Mouse (Mus musculus) heart, adult 2 months (tissue): Measurements from ENCODE around the gene Sult6b2. TPM values are rescaled to one million over a fixed set of nuclear protein-coding genes. Genes with fewer than 3 reads are reported as not detected.

Experiments used
- DNase-seq, 2 experiments: peaks; one replicate each; pipeline ENCODE4 v3.0.0; 2021
- H3K27ac ChIP-seq: fragments of 200-600 bp; 2 replicates; pipeline ENCODE4 v1.8.1; 2022
- H3K27me3 ChIP-seq: fragments of 200-500 bp; 2 replicates; pipeline ENCODE4 v1.6.1; 2012; ENCODE audit warnings: mild to moderate bottlenecking, low read length, inconsistent platforms, mixed read lengths; ENCODE audit not compliant: control insufficient read depth, insufficient read depth
- H3K36me3 ChIP-seq: fragments of 200-500 bp; 2 replicates; pipeline ENCODE4 v1.6.1; 2012; ENCODE audit warnings: low read length, inconsistent platforms; ENCODE audit not compliant: control insufficient read depth, insufficient read depth
- H3K4me1 ChIP-seq: fragments of 200-500 bp; 2 replicates; pipeline ENCODE4 v1.6.1; 2011; ENCODE audit warnings: low read length; ENCODE audit not compliant: control insufficient read depth, insufficient read depth
- H3K4me3 ChIP-seq: fragments of 200-600 bp; 2 replicates; pipeline ENCODE4 v1.8.1; 2022
- H3K79me2 ChIP-seq: fragments of 200-500 bp; replicated peaks from 2 replicates; pipeline ENCODE4 v1.6.1; 2012; ENCODE audit warnings: mild to moderate bottlenecking, inconsistent platforms, low read length, moderate library complexity, mixed read lengths; ENCODE audit not compliant: control insufficient read depth, insufficient read depth
- H3K9ac ChIP-seq: fragments of 200-500 bp; 2 replicates; pipeline ENCODE4 v1.6.1; 2012; ENCODE audit warnings: low read depth, mild to moderate bottlenecking, control low read depth, inconsistent platforms, low read length, mixed read lengths
- CTCF ChIP-seq: fragments of 200-600 bp; IDR thresholded peaks from 2 replicates; pipeline ENCODE4 v1.8.1; 2022; ENCODE audit warnings: antibody characterized with exemption, mild to moderate bottlenecking, moderate library complexity
- EP300 ChIP-seq: fragments of 200-500 bp; IDR thresholded peaks from 2 replicates; pipeline ENCODE4 v1.6.1; 2011; ENCODE audit warnings: low read depth, low read length, control low read depth; ENCODE audit not compliant: insufficient read depth
- POLR2A ChIP-seq: fragments of 200-500 bp; IDR thresholded peaks from 2 replicates; pipeline ENCODE4 v1.6.1; 2011; ENCODE audit warnings: mild to moderate bottlenecking, low read depth, low read length, control low read depth; ENCODE audit not compliant: insufficient read depth
- WGBS: fragments of 180-500 bp; shearing (Covaris S2); methylation state at CpG from one replicate; pipeline ENCODE4 v1.1.7; 2018; 5-methylcytosine and 5-hydroxymethylcytosine counted together
- intact Hi-C: fragments of 180-260 bp; cut with DNase I; formaldehyde crosslinking; loops from one replicate; pipeline ENCODE4 v1.15.1; 2025
- polyA plus RNA-seq: library from polyadenylated mRNA; depleted of rRNA; stranded (reverse); fragments of >200 nt; gene quantifications from 2 replicates; pipeline ENCODE4 v1.2.3, GENCODE M21; 2012
- total RNA-seq, 2 experiments: library from RNA; stranded (reverse); gene quantifications; 2 replicates each; pipeline ENCODE4 v1.2.3; 2021

Gene Sult6b2
- total and polyA plus RNA-seq, 3 experiments = 0.12 TPM; not detected in 2

DNA sequence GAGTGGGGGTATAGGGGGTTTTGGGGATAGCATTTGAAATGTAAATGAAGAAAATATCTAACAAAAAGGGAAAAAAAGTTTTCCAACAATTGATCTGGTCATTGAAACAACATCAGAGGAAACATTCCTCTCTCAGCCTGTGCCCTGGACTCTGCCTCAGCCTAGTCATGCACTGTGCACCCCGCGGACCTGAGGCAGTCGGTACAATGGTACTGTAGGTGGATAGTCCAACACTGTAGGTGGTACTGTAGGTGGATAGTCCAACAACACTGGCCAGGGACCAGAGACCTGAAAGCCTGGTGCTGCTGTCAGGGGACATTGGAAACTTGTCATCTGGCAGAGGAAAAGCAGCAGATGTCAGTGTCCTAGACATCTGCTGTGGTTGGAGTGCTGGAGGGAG lies 34.4 kb downstream of the Sult6b2 start:
- no peaks in the 10 kb centered on the region for H3K36me3 ChIP-seq
- no peaks in the 10 kb centered on the region for H3K79me2 ChIP-seq
- no peak for TF ChIP-seq EP300
- TF ChIP-seq CTCF = no peak
- TF ChIP-seq POLR2A = no peak
- no peaks in the 10 kb centered on the region for H3K4me1 ChIP-seq
- no peak overlapping the region for H3K9ac ChIP-seq
- H3K27ac ChIP-seq = no peak overlapping the region
- no peak overlapping the region for H3K4me3 ChIP-seq
- intact Hi-C loops = loop anchor here (10.0 kb wide), 1 partner anchor 405 kb away; no protein-coding TSS in a partner anchor
- DNase-seq = no peak
- 87% methylated on average over 3 of the region's 3 CpGs for WGBS
- no peaks in the 10 kb centered on the region for H3K27me3 ChIP-seq

DNA sequence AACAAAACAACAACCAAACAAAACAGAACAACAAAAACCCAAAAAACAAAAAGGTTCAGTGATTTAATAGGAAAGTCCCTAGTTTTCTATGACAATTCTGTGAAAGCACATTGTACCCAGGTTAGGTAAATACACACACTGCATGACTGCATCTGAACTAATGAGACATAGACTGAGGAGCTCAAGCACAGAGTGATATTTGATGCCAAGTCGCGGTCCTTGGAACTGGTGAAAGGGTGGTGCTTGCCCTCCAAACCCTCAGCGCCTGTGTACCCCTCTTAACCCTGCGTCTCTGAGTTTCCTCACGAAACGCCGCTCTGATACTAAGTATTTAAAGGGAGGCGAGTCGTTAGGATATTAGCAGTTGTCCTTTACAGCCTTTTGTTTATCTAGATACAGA lies 37.0 kb downstream of the Sult6b2 start:
- Histone ChIP-seq H3K4me3 (no peak overlapping the region), H3K27ac (no peak overlapping the region), H3K79me2 (no peaks in the 10 kb centered on the region; the same call in 1 of the 2 replicates), H3K27me3 (no peaks in the 10 kb centered on the region), H3K9ac (no peak overlapping the region), H3K4me1 (no peaks in the 10 kb centered on the region), H3K36me3 (no peaks in the 10 kb centered on the region)
- no peak for TF ChIP-seq EP300
- TF ChIP-seq CTCF = no peak
- no peak for TF ChIP-seq POLR2A
- no peak for DNase-seq
- 93% methylated on average over 9 of the region's 9 CpGs for WGBS
- intact Hi-C loops = no loop called here

- intact Hi-C loops = no loop called here
Observed at GRCm38 (mm10) chr6:142764933-142765332, 39.4 kb downstream of the Sult6b2 start.

DNA sequence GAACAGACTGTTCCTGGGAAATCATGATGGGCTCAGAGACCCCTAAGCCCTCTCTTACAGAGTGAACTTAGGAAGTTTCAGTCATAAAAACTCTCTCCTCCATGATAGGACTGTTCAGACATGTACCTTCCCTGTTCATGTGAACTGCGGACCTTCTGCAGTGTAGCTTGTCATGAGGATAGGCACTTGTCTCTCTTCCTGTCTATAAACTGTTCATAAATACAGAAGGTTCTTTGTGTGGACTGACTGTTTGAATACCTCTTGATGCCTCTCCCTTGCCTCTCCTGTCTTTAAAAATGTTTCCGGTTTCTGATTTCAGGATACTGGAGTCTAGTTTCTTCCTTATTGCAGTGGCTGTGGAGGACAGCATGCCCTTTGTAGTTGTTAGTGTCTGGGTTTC lies 44.7 kb downstream of the Sult6b2 start:
- Histone ChIP-seq H3K79me2 (peaks cover 2% of the 10 kb centered on the region), H3K27me3 (no peaks in the 10 kb centered on the region), H3K4me1 (peaks cover 2% of the 10 kb centered on the region), H3K27ac (no peak overlapping the region), H3K4me3 (no peak overlapping the region), H3K9ac (no peak overlapping the region), H3K36me3 (no peaks in the 10 kb centered on the region; the same call in 1 of the 2 replicates)
- intact Hi-C loops = loop anchor here (5.0 kb wide), 1 partner anchor 412 kb away; the partner anchor contains the start of gene Pyroxd1
- 76% methylated on average over 2 of the region's 2 CpGs for WGBS
- DNase-seq = no peak
- TF ChIP-seq POLR2A (no peak), EP300 (no peak), CTCF (no peak)

More at GRCm38 (mm10) chr6:142764933-142765332, 39.4 kb downstream of the Sult6b2 start:
- Histone ChIP-seq H3K4me3 (no peak overlapping the region), H3K4me1 (no peaks in the 10 kb centered on the region), H3K9ac (no peak overlapping the region), H3K27ac (no peak overlapping the region), H3K36me3 (no peaks in the 10 kb centered on the region), H3K27me3 (no peaks in the 10 kb centered on the region), H3K79me2 (no peaks in the 10 kb centered on the region; the same call in 1 of the 2 replicates)
- DNase-seq = no peak
- TF ChIP-seq CTCF (no peak), EP300 (no peak), POLR2A (no peak)
- WGBS = 92% methylated on average over 2 of the region's 2 CpGs

DNA sequence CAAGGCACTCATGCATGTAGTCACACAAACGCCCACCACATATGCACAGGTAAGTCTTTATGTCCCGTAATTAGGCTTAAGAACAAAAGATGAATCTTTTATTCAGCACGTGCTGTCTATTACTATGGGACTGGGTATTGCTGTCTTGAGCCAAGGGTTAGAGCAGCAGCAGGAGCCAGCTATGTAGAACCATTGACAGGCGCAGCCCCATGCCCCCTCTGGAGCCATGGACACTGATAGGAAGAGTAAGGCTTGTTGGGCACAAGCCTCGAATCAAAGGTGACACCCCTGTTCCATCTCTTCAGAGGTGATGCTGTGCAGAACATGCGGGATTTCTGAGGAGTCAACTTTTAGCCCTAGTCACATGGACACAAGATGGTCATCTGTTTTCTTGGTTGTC lies 45.7 kb downstream of the Sult6b2 start:
- Histone ChIP-seq H3K27ac (no peak overlapping the region), H3K79me2 (peaks cover 2% of the 10 kb centered on the region), H3K9ac (no peak overlapping the region), H3K27me3 (no peaks in the 10 kb centered on the region), H3K36me3 (no peaks in the 10 kb centered on the region; the same call in 1 of the 2 replicates), H3K4me1 (peaks cover 2% of the 10 kb centered on the region), H3K4me3 (no peak overlapping the region)
- intact Hi-C loops = loop anchor here (5.0 kb wide), 1 partner anchor 411 kb away; the partner anchor contains the start of gene Pyroxd1
- WGBS = 91% methylated on average over 6 of the region's 6 CpGs
- no peak for TF ChIP-seq EP300
- no peak for TF ChIP-seq CTCF
- no peak for TF ChIP-seq POLR2A
- DNase-seq = no peak

- peak overlapping the region; percentile 91 for H3K4me3 ChIP-seq
- H3K79me2 ChIP-seq = peaks cover 2% of the 10 kb centered on the region
- no peaks in the 10 kb centered on the region for H3K27me3 ChIP-seq
- 48% methylated on average over 6 of the region's 6 CpGs for WGBS
- H3K9ac ChIP-seq = no peak overlapping the region
- H3K27ac ChIP-seq = peak overlapping the region; percentile 81
- no peaks in the 10 kb centered on the region; the same call in 1 of the 2 replicates for H3K36me3 ChIP-seq
- TF ChIP-seq CTCF (no peak), POLR2A (no peak), EP300 (no peak)
- DNase-seq = no peak
- peaks cover 2% of the 10 kb centered on the region for H3K4me1 ChIP-seq
- intact Hi-C loops = loop anchor here (2.0 to 5.0 kb wide), 2 partner anchors 375 to 411 kb away; partner anchors contain the start of gene Pyroxd1
Observed at GRCm38 (mm10) chr6:142757976-142758375, 46.3 kb downstream of the Sult6b2 start.
